9 mouse cellular contexts compared by ENCODE assay signal in genomic region chr17:28518615-28519071, GRCm38 (mm10). TPM values are rescaled to one million over a fixed set of nuclear protein-coding genes. Genes with fewer than 3 reads are reported as not detected.
DNase-seq lines count a peak whose midpoint lies in the region; ATAC-seq lines count a peak whose summit lies in the region.
"Had no signal": no experiment of that assay in that cellular context is flagged by ENCODE, and none has a peak within 500 bp of the region (broad histone marks: within the 10 kb centered on the region; RNA-seq: fewer than 3 reads in every experiment).

No protein-coding gene starts in this region.

- H3K36me3 ChIP-seq in heart, embryonic 11.5 days (ENCODE audit: control insufficient read depth, insufficient read depth, low read length), result no peaks in the 10 kb centered on the region
- no peaks in the 10 kb centered on the region for H3K36me3 ChIP-seq in midbrain, embryonic 13.5 days

- H3K27ac ChIP-seq in heart, embryonic 11.5 days (ENCODE audit: low read depth, low read length), result no peak overlapping the region
- H3K27ac ChIP-seq in midbrain, embryonic 13.5 days, result peak overlapping the region; percentile 73; the same call in 1 of the 2 replicates

- peak overlapping the region; percentile 86 for H3K4me2 ChIP-seq in heart, embryonic 11.5 days
- peak overlapping the region; percentile 84 for H3K4me2 ChIP-seq in midbrain, embryonic 13.5 days (replicated peaks)

- peak; percentile 10 for DNase-seq in cerebellum, adult 8-10 months
- DNase-seq in cerebellum, postnatal 36 days, result no peak
- DNase-seq in adrenal gland, postnatal 25 days, result peak; percentile 40
- peak; percentile 20 for DNase-seq in kidney, postnatal 10 days
- DNase-seq in embryo, embryonic 11 days, result no peak
- DNase-seq in Muller cell, postnatal 12 days (ENCODE audit: inconsistent ontology term), result no peak

- peaks cover 37% of the 10 kb centered on the region for H3K27me3 ChIP-seq in heart, embryonic 11.5 days (ENCODE audit: control insufficient read depth, insufficient read depth, low read length)
- peaks cover 50% of the 10 kb centered on the region for H3K27me3 ChIP-seq in midbrain, embryonic 13.5 days

- H3K9ac ChIP-seq in heart, embryonic 11.5 days (ENCODE audit: low read depth, low read length), result no peak overlapping the region; the same call in 1 of the 2 replicates
- peak overlapping the region; percentile 76 for H3K9ac ChIP-seq in midbrain, embryonic 13.5 days (replicated peaks)

- H3K4me3 ChIP-seq in heart, embryonic 11.5 days (ENCODE audit: low read depth, low read length), result peak overlapping the region; percentile 46
- H3K4me3 ChIP-seq in midbrain, embryonic 13.5 days (replicated peaks), result peak overlapping the region; percentile 47

- no peak for ATAC-seq in heart, embryonic 11.5 days (replicated peaks; ENCODE audit: insufficient number of reproducible peaks, low FRiP score, low TSS enrichment)
- no peak for ATAC-seq in midbrain, embryonic 13.5 days
- ATAC-seq: Patski had no signal

- no peaks in the 10 kb centered on the region for H3K9me3 ChIP-seq in heart, embryonic 11.5 days (replicated peaks; ENCODE audit: control insufficient read depth, low read length)
- no peaks in the 10 kb centered on the region for H3K9me3 ChIP-seq in midbrain, embryonic 13.5 days

- H3K4me1 ChIP-seq in heart, embryonic 11.5 days (ENCODE audit: control insufficient read depth, insufficient read depth, low read length), result peaks cover 20% of the 10 kb centered on the region; the same call in 1 of the 2 replicates
- peaks cover 29% of the 10 kb centered on the region for H3K4me1 ChIP-seq in midbrain, embryonic 13.5 days (replicated peaks)

- 29% methylated on average over 8 of the region's 8 CpGs for WGBS in heart, embryonic 11.5 days (ENCODE audit: insufficient replicate concordance)
- WGBS in midbrain, embryonic 13.5 days, result 26% methylated on average over 8 of the region's 8 CpGs

RNA-seq across cellular contexts. Expression of gene Fkbp5, which starts 1.3 kb away (rescaled TPM):
- total RNA-seq in adrenal gland, postnatal 25 days (2021), result 55.9 and 60.1 TPM in 2 replicates
- 5.0 and 5.8 TPM in 2 replicates for polyA plus RNA-seq in heart, embryonic 11.5 days (2014; fragmentation: Nextera tagmentation; extraction: Ambion mirVana)
- 30.0 and 30.9 TPM in 2 replicates for polyA plus RNA-seq in midbrain, embryonic 13.5 days (2015; fragmentation: Nextera tagmentation; extraction: Ambion mirVana)

RNA-seq across cellular contexts. Expression of gene Armc12, which starts 12.0 kb away (rescaled TPM):
- total RNA-seq in adrenal gland, postnatal 25 days (2021), result not detected in 2 replicates
- polyA plus RNA-seq in heart, embryonic 11.5 days (2014; fragmentation: Nextera tagmentation; extraction: Ambion mirVana), result not detected in 2 replicates
- polyA plus RNA-seq in midbrain, embryonic 13.5 days (2015; fragmentation: Nextera tagmentation; extraction: Ambion mirVana), result not detected in 2 replicates
- polyA plus RNA-seq: Patski had no signal

RNA-seq across cellular contexts. Expression of gene Clpsl2, which starts 30.6 kb away (rescaled TPM):
- total RNA-seq in adrenal gland, postnatal 25 days (2021), result not detected in 2 replicates
- polyA plus RNA-seq in heart, embryonic 11.5 days (2014; fragmentation: Nextera tagmentation; extraction: Ambion mirVana), result not detected in 2 replicates
- not detected in 2 replicates for polyA plus RNA-seq in midbrain, embryonic 13.5 days (2015; fragmentation: Nextera tagmentation; extraction: Ambion mirVana)
- polyA plus RNA-seq: Patski had no signal

RNA-seq across cellular contexts. Expression of gene Clps, which starts 41.9 kb away (rescaled TPM):
- total RNA-seq in adrenal gland, postnatal 25 days (2021), result not detected in 2 replicates
- polyA plus RNA-seq in heart, embryonic 11.5 days (2014; fragmentation: Nextera tagmentation; extraction: Ambion mirVana), result 0.73 TPM in 1 of 2 replicates, not detected in the other
- polyA plus RNA-seq in midbrain, embryonic 13.5 days (2015; fragmentation: Nextera tagmentation; extraction: Ambion mirVana), result 0.66 and 0.71 TPM in 2 replicates
- polyA plus RNA-seq: Patski had no signal

RNA-seq across cellular contexts. Expression of gene Lhfpl5, which starts 56.8 kb away (rescaled TPM):
- total RNA-seq in adrenal gland, postnatal 25 days (2021), result 1.9 and 2.2 TPM in 2 replicates
- polyA plus RNA-seq in heart, embryonic 11.5 days (2014; fragmentation: Nextera tagmentation; extraction: Ambion mirVana), result 0.14 TPM in 1 of 2 replicates, not detected in the other
- 4.1 and 4.2 TPM in 2 replicates for polyA plus RNA-seq in midbrain, embryonic 13.5 days (2015; fragmentation: Nextera tagmentation; extraction: Ambion mirVana)

Comparison
In these comparisons a context has a peak if more than half of its experiments do, and no peak if none do; other contexts are left out.
1. DNase-seq: peak in cerebellum, adult 8-10 months (single experiment), adrenal gland, postnatal 25 days (single experiment) and kidney, postnatal 10 days (single experiment); none in cerebellum, postnatal 36 days (0 of 2), embryo, embryonic 11 days (single experiment) and Muller cell, postnatal 12 days (single experiment).